Mouse (Mus musculus) intestine, embryonic 15.5 days (tissue): ENCODE measurements around the gene Ccn2. TPM values are rescaled to one million over a fixed set of nuclear protein-coding genes. Genes with fewer than 3 reads are reported as not detected.

Source experiments
- ATAC-seq: fragments of 200-750 bp; cut with Nextera tagmentation; 2 replicates; pipeline ENCODE4 v1.8.0; 2017; ENCODE audit warnings: moderate TSS enrichment, moderate library complexity
- H3K27ac ChIP-seq: fragments of 300-500 bp; sonication (generic); 2 replicates; pipeline ENCODE4 v1.5.1; 2015; ENCODE audit warnings: mild to moderate bottlenecking, inconsistent platforms
- H3K27me3 ChIP-seq: fragments of 300-500 bp; sonication (generic); replicated peaks from 2 replicates; pipeline ENCODE4 v1.6.1; 2015; ENCODE audit warnings: inconsistent platforms
- H3K36me3 ChIP-seq: fragments of 300-500 bp; sonication (generic); 2 replicates; pipeline ENCODE4 v1.6.1; 2015; ENCODE audit warnings: inconsistent platforms
- H3K4me1 ChIP-seq: fragments of 300-500 bp; sonication (generic); replicated peaks from 2 replicates; pipeline ENCODE4 v1.6.1; 2015; ENCODE audit warnings: inconsistent platforms
- H3K4me2 ChIP-seq: fragments of 300-500 bp; sonication (generic); replicated peaks from 2 replicates; pipeline ENCODE4 v1.6.1; 2015; ENCODE audit warnings: mild to moderate bottlenecking, inconsistent platforms
- H3K4me3 ChIP-seq: fragments of 300-500 bp; sonication (generic); replicated peaks from 2 replicates; pipeline ENCODE4 v1.5.1; 2015; ENCODE audit warnings: inconsistent platforms
- H3K9ac ChIP-seq: fragments of 300-500 bp; sonication (generic); 2 replicates; pipeline ENCODE4 v1.6.1; 2015; ENCODE audit warnings: inconsistent platforms
- H3K9me3 ChIP-seq: fragments of 300-500 bp; sonication (generic); 2 replicates; pipeline ENCODE4 v1.6.1; 2016; ENCODE audit warnings: inconsistent platforms
- WGBS: fragments of 180-500 bp; shearing (Covaris S2); methylation state at CpG from one replicate; pipeline ENCODE4 v1.1.7; 2015; 5-methylcytosine and 5-hydroxymethylcytosine counted together
- polyA plus RNA-seq: library from polyadenylated mRNA; unstranded; fragments of >200 nt; fragmentation: Nextera tagmentation; extraction: Ambion mirVana; gene quantifications from 2 replicates; pipeline ENCODE4 v1.2.1, GENCODE M21; 2015

Ccn2 gene
- polyA plus RNA-seq, 1 experiment from 2014 or later, result 10.1 TPM

DNA sequence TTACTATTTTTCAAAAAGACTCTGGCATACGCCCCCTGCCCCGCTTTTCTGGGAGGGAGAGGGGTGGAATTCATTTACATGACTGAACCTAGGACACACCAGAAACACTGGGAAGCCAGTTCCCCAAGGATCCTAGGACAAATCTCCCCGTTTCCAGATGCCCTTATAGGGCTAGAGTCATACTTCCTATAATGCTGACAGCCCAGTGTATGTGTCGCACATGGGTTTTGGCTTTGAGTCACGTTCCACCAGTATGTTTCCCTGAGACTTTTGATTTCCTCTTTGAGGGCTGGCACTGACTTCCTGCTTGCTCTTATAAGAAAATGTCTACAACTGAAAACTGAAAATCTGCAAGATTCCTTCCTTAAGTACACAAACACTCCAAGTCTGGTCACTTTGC, 3.5 kb upstream of the Ccn2 start:
- no peak for ATAC-seq
- H3K27me3 ChIP-seq, result no peaks in the 10 kb centered on the region
- no peaks in the 10 kb centered on the region for H3K36me3 ChIP-seq
- WGBS, result 67% methylated on average over 5 of the region's 5 CpGs
- H3K4me3 ChIP-seq, result no peak overlapping the region
- H3K9me3 ChIP-seq, result no peaks in the 10 kb centered on the region
- H3K27ac ChIP-seq, result no peak overlapping the region
- H3K4me2 ChIP-seq, result no peak overlapping the region
- H3K9ac ChIP-seq, result no peak overlapping the region
- peaks cover 15% of the 10 kb centered on the region for H3K4me1 ChIP-seq

DNA sequence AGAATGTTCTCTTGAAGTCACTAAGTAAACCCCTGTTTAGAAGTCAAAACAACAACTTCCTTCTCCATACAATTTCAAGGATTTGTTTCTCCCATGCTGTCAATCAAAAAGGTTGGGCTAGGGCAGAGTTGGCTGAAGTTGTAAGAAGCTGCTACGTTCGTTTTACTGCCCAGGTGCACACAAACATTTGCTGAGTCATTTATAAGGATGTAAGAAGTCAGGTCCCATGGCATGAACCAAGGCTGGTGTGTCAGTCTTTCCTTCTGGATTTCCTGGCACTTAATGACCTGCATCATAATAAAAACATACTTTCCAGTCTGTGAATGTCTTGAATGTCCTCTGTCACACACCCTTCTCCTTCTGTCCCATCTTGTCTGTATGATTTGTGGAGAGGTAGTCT, 2.9 kb upstream of the Ccn2 start:
- H3K4me1 ChIP-seq, result peaks cover 19% of the 10 kb centered on the region
- 59% methylated on average over 2 of the region's 2 CpGs for WGBS
- H3K4me3 ChIP-seq, result no peak overlapping the region
- no peaks in the 10 kb centered on the region for H3K27me3 ChIP-seq
- H3K4me2 ChIP-seq, result no peak overlapping the region
- no peak overlapping the region for H3K27ac ChIP-seq
- no peak for ATAC-seq
- no peak overlapping the region for H3K9ac ChIP-seq
- H3K9me3 ChIP-seq, result no peaks in the 10 kb centered on the region
- no peaks in the 10 kb centered on the region for H3K36me3 ChIP-seq

DNA sequence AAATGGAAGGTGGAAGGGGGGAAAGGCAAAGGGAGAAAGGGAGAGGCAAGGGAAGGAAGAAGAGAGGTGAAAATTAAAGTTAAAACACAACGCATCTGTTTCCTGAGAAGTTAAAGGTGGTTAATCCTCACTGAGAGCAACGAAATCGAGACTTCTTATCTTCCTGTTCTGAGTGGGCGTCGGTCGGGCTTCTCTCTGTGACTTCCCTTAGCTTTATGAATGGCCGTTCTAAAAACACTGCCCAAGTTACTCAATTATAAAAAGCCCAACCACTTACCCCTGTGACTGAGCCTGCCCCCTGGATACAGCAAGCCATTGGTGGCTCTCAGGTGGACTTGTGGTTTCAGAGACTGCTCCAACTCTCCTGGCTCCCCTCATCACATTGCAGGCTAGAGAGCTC, 2.3 kb upstream of the Ccn2 start:
- Histone ChIP-seq H3K27me3 (no peaks in the 10 kb centered on the region), H3K36me3 (no peaks in the 10 kb centered on the region), H3K4me1 (peaks cover 20% of the 10 kb centered on the region), H3K9ac (no peak overlapping the region), H3K27ac (no peak overlapping the region), H3K4me3 (no peak overlapping the region), H3K4me2 (no peak overlapping the region), H3K9me3 (no peaks in the 10 kb centered on the region)
- 50% methylated on average over 7 of the region's 7 CpGs for WGBS
- ATAC-seq, result no peak

DNA sequence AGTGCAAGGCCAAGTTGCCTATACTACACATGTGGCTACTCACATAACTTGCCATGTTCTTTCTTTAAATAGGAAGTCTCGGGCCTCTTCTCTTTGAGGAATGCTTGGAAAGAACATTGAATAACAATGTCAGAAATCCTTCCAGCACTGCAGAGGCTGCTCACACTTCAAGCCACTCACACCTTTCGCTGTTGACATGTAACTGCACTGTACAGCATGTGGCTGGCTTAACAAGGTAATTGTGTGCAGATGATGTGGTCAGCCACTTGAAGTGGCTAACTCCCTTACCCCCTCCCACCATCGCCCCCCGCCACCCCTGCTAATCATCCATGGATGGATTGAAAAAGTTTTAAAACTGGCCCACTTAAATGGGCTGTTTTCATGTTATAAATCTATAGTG, 1.7 kb upstream of the Ccn2 start:
- WGBS, result 72% methylated on average over 4 of the region's 4 CpGs
- no peak overlapping the region; the same call in 1 of the 2 replicates for H3K4me2 ChIP-seq
- H3K9ac ChIP-seq, result no peak overlapping the region
- peaks cover 20% of the 10 kb centered on the region for H3K4me1 ChIP-seq
- H3K36me3 ChIP-seq, result no peaks in the 10 kb centered on the region
- no peaks in the 10 kb centered on the region for H3K27me3 ChIP-seq
- ATAC-seq, result no peak
- 0 out of 2 replicates have a peak overlapping the region, but pooled peaks have one; percentile 1 for H3K27ac ChIP-seq
- H3K4me3 ChIP-seq, result no peak overlapping the region
- H3K9me3 ChIP-seq, result no peaks in the 10 kb centered on the region

DNA sequence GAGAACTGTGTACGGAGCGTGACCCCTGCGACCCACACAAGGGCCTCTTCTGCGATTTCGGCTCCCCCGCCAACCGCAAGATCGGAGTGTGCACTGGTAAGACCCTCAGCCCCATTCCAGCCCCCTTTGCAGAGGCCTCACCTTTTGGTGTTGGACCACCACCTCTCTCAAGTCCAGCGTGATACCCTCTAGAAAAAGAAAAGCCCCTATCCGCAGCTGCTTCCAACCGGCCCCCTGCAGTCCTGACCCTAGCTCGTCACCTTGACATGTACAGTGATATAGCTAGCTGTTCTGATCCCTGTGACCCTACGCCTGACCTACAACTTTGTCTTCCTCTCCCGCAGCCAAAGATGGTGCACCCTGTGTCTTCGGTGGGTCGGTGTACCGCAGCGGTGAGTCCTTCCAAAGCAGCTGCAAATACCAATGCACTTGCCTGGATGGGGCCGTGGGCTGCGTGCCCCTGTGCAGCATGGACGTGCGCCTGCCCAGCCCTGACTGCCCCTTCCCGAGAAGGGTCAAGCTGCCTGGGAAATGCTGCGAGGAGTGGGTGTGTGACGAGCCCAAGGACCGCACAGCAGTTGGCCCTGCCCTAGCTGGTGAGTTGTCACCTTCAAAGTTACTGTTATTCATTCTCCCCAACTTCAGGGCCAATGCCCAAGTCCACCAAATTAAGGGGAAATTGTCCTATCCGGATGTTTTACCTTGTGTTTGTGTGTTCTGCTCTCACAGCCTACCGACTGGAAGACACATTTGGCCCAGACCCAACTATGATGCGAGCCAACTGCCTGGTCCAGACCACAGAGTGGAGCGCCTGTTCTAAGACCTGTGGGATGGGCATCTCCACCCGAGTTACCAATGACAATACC, 994 bp downstream of the Ccn2 start:
- no peaks in the 10 kb centered on the region for H3K27me3 ChIP-seq
- peaks cover 20% of the 10 kb centered on the region for H3K4me1 ChIP-seq

DNA sequence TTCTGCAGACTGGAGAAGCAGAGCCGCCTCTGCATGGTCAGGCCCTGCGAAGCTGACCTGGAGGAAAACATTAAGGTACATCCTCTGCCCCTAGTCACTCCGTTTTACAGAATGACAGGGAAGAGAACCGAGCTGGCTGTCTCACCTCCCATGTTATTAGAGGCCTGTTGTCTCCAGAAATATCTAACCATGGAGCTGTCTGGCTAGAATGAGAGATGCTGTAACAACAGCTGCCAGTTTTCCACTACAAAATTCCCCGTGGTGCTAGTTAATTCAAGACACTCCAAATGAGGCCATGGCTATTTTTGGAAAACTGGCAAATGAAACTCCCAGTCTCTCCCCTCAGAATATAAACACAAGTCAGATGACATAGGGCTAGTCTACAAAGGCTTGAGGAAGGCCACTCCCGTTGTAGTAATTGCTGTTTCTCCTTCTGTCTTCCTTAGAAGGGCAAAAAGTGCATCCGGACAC, 1.7 kb downstream of the Ccn2 start:
- Histone ChIP-seq H3K4me3 (peak overlapping the region; percentile 73), H3K27me3 (no peaks in the 10 kb centered on the region), H3K27ac (peak overlapping the region; percentile 96), H3K9ac (peak overlapping the region; percentile 70), H3K4me1 (peaks cover 20% of the 10 kb centered on the region), H3K9me3 (no peaks in the 10 kb centered on the region), H3K36me3 (no peaks in the 10 kb centered on the region), H3K4me2 (peak overlapping the region; percentile 77)
- WGBS, result 33% methylated on average over 7 of the region's 7 CpGs
- no peak for ATAC-seq

More for the DNA sequence above, 994 bp downstream of the Ccn2 start:
- ATAC-seq, result peak; percentile 13
- H3K4me2 ChIP-seq, result peak overlapping the region; percentile 77
- WGBS, result 21% methylated on average over 31 of the region's 31 CpGs
- H3K9me3 ChIP-seq, result no peaks in the 10 kb centered on the region
- H3K36me3 ChIP-seq, result no peaks in the 10 kb centered on the region
- peak overlapping the region; percentile 70 for H3K9ac ChIP-seq
- H3K27ac ChIP-seq, result peak overlapping the region; percentile 96
- H3K4me3 ChIP-seq, result peak overlapping the region; percentile 73

DNA sequence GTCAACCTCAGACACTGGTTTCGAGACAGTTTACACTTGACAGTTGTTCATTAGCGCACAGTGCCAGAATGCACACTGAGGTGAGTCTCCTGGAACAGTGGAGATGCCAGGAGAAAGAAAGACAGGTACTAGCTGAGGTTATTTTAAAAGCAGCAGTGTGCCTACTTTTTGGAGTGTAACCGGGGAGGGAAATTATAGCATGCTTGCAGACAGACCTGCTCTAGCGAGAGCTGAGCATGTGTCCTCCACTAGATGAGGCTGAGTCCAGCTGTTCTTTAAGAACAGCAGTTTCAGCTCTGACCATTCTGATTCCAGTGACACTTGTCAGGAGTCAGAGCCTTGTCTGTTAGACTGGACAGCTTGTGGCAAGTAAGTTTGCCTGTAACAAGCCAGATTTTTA, 2.5 kb downstream of the Ccn2 start:
- no peak for ATAC-seq
- 0 out of 2 replicates have a peak overlapping the region, but pooled peaks have one; percentile 96 for H3K27ac ChIP-seq
- H3K36me3 ChIP-seq, result no peaks in the 10 kb centered on the region
- no peak overlapping the region; the same call in 1 of the 2 replicates for H3K4me3 ChIP-seq
- H3K4me2 ChIP-seq, result peak overlapping the region; percentile 77
- H3K9me3 ChIP-seq, result no peaks in the 10 kb centered on the region
- H3K9ac ChIP-seq, result no peak overlapping the region
- H3K27me3 ChIP-seq, result no peaks in the 10 kb centered on the region
- H3K4me1 ChIP-seq, result peaks cover 20% of the 10 kb centered on the region
- WGBS, result 68% methylated on average over 4 of the region's 4 CpGs

DNA sequence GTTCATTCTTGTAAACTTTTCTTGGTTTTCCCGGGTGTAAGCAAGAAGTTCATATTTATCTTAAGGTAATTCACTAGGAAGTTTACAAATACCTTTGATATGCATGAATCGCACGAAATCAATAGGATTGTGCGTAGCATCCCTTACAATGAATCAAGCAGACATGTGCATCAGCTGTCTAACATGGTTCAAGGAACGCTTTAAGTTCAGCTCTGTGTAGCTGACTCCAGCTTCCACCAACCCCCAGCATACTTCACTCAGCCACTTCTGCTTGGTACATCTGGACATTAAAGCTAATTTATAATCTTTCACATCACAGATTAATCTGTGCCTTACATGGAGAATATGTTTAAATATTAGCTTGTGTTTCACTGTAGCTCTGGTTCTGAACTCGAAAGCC, 3.5 kb downstream of the Ccn2 start:
- Histone ChIP-seq H3K9me3 (no peaks in the 10 kb centered on the region), H3K4me1 (peaks cover 14% of the 10 kb centered on the region), H3K9ac (no peak overlapping the region), H3K27me3 (no peaks in the 10 kb centered on the region), H3K27ac (no peak overlapping the region), H3K4me3 (no peak overlapping the region), H3K4me2 (no peak overlapping the region), H3K36me3 (no peaks in the 10 kb centered on the region)
- ATAC-seq, result no peak
- WGBS, result 84% methylated on average over 6 of the region's 6 CpGs

DNA sequence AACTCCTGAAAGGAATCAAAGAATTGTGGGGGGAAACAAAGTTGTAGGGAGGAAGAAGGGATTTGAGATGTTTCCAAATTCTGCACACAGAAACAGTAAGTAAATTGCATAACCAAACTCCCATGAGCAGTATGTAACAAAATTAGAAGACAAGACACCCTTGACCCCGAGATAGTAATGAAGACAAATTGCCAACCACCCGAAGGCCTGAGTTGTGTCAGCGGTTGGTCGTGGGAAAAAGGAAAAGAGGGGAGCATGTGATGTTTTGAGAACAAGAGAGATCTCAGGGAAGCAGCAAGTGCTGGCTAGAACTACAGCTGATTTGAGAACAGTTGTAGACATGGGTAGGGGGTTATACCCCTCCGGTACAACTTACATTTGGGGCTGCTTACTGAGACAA, 4.6 kb downstream of the Ccn2 start:
- no peaks in the 10 kb centered on the region for H3K36me3 ChIP-seq
- H3K4me3 ChIP-seq, result no peak overlapping the region
- 67% methylated on average over 5 of the region's 5 CpGs for WGBS
- 0 out of 2 replicates have a peak overlapping the region, but pooled peaks have one; percentile 9 for H3K27ac ChIP-seq
- peaks cover 10% of the 10 kb centered on the region for H3K4me1 ChIP-seq
- H3K9ac ChIP-seq, result no peak overlapping the region
- H3K9me3 ChIP-seq, result no peaks in the 10 kb centered on the region
- ATAC-seq, result no peak
- no peaks in the 10 kb centered on the region for H3K27me3 ChIP-seq
- H3K4me2 ChIP-seq, result no peak overlapping the region

DNA sequence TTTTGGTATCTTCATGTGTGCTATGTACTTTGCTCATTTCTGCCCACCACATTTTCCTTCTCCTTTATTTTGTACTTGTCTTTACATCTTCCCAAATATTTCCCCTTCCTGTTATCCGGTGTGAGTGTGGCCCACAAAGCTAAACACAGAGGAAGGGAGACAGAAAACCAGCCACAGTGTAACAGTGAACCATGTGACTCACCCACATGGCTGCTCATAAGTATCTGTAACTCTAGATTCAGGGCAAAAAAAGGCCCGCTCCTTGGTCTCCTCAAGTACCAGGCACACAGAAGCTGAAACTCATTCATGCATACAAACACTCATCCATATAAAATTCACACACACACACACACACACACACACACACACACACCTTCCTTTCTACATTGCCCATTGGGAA, 7.8 kb downstream of the Ccn2 start:
- 74% methylated on average over 2 of the region's 2 CpGs for WGBS
- no peaks in the 10 kb centered on the region for H3K27me3 ChIP-seq
- no peak for ATAC-seq

DNA sequence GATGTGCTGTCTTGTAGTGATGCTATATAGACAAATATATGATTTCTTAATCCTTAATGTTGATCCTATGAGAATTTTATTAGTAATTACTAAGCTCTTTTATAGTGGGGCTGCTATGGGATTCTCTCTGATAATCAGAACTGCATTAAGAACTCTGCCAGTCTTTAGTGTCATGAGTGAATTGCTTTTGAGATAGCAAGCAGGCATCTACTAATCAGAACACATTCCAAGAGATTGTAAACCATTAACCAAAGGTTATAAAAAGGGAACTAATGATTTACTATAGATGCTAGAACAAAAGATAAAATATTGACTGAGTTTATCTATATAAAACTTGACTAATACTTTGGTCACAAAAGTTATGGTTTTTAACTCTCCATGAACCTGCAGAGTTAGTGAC, 8.5 kb downstream of the Ccn2 start:
- H3K9ac ChIP-seq, result no peak overlapping the region
- ATAC-seq, result peak; percentile 77
- H3K36me3 ChIP-seq, result no peaks in the 10 kb centered on the region
- no peaks in the 10 kb centered on the region for H3K4me1 ChIP-seq
- H3K9me3 ChIP-seq, result no peaks in the 10 kb centered on the region
- H3K27me3 ChIP-seq, result no peaks in the 10 kb centered on the region
- no peak overlapping the region for H3K4me2 ChIP-seq
- no peak overlapping the region for H3K4me3 ChIP-seq
- H3K27ac ChIP-seq, result no peak overlapping the region

More for the DNA sequence above, 7.8 kb downstream of the Ccn2 start:
- Histone ChIP-seq H3K27ac (no peak overlapping the region), H3K4me2 (no peak overlapping the region), H3K4me3 (no peak overlapping the region), H3K36me3 (no peaks in the 10 kb centered on the region), H3K4me1 (no peaks in the 10 kb centered on the region), H3K9me3 (no peaks in the 10 kb centered on the region), H3K9ac (no peak overlapping the region)

DNA sequence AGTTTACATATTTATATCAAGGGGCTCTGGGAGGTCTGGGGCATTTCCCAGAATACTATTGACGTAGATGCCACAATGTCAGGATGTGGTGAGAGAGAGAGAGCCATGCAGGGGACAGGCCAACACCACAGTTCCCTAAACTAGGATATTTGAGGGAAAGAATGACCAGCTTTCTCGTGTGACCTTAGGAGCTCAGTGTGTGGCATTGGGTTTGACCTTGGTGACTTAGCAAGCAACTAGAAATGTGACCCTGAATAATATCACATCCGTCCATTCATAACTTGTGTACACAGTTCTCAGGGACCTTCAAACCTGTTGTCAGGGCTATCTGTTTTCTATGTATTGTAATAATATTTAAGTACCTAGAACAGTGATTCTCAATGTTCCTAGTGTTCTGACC, 13.9 kb downstream of the Ccn2 start:
- Histone ChIP-seq H3K4me1 (no peaks in the 10 kb centered on the region), H3K27me3 (no peaks in the 10 kb centered on the region), H3K4me3 (no peak overlapping the region), H3K4me2 (no peak overlapping the region), H3K36me3 (no peaks in the 10 kb centered on the region), H3K27ac (no peak overlapping the region), H3K9ac (no peak overlapping the region), H3K9me3 (no peaks in the 10 kb centered on the region)
- no peak for ATAC-seq
- WGBS, result 85% methylated on average over 3 of the region's 3 CpGs

DNA sequence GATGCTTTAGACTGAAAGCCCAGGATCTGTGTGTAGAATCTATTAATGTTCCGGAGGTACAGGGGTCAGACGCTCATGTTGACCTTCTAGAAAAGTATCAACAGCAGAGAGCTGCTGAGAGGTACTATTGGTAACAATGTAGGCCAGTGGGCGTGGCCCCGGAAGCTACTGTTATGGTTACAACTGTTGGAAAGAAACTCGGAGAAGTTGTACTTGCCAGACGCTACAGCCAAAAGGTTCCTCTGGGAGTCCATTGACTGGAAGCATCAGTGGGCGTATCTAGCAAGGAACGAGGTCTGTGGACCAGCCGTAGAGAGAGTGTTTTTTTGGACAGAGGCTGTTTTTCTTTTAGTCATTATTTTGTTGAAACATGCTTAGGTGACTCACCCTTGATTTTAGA, 14.5 kb downstream of the Ccn2 start:
- no peaks in the 10 kb centered on the region for H3K27me3 ChIP-seq
- WGBS, result 82% methylated on average over 9 of the region's 9 CpGs
- no peaks in the 10 kb centered on the region for H3K4me1 ChIP-seq
- no peak overlapping the region for H3K27ac ChIP-seq
- no peak overlapping the region for H3K9ac ChIP-seq
- no peaks in the 10 kb centered on the region for H3K36me3 ChIP-seq
- no peaks in the 10 kb centered on the region for H3K9me3 ChIP-seq
- H3K4me2 ChIP-seq, result no peak overlapping the region
- ATAC-seq, result no peak
- no peak overlapping the region for H3K4me3 ChIP-seq
